8 mouse cellular contexts compared by ENCODE assay signal in the genomic region with DNA sequence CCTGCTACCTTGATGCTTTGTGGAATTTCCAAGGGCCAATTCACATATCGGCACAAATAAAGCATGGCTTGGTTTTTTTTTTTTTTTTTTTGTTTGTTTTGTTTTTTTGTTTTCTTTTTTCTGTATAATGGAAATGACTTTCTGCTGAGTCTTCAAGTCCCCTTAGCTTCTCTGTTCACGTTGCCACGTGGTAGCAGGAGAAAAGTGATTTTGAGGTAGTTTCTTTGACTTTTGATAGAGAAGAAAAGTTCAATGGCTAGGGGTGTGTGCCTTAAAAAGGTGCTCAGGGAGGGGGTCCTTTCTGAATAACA.
DNase-seq lines count a peak whose midpoint lies in the region; ATAC-seq and TF ChIP-seq lines count a peak whose summit lies in the region.

No protein-coding gene starts in this region.

- 31% methylated on average over 3 of the region's 3 CpGs for WGBS in embryonic facial prominence, embryonic 15.5 days
- 12% methylated on average over 3 of the region's 3 CpGs for WGBS in limb, embryonic 10.5 days
- WGBS in neural tube, embryonic 14.5 days = 7% methylated on average over 3 of the region's 3 CpGs

- H3K36me3 ChIP-seq in embryonic facial prominence, embryonic 15.5 days = no peaks in the 10 kb centered on the region
- no peaks in the 10 kb centered on the region for H3K36me3 ChIP-seq in limb, embryonic 10.5 days
- H3K36me3 ChIP-seq in neural tube, embryonic 14.5 days (ENCODE audit: control insufficient read depth, insufficient read depth, low read length) = no peaks in the 10 kb centered on the region

- no peak for ATAC-seq in embryonic facial prominence, embryonic 15.5 days (ENCODE audit: insufficient number of reproducible peaks, low FRiP score, low TSS enrichment, low read depth)
- no peak for ATAC-seq in neural tube, embryonic 14.5 days (ENCODE audit: low read depth)

- H3K4me1 ChIP-seq in embryonic facial prominence, embryonic 15.5 days = 0 out of 2 replicates have a peak, but pooled peaks cover 3% of the 10 kb centered on the region
- peaks cover 36% of the 10 kb centered on the region for H3K4me1 ChIP-seq in limb, embryonic 10.5 days
- 0 out of 2 replicates have a peak, but pooled peaks cover 4% of the 10 kb centered on the region for H3K4me1 ChIP-seq in neural tube, embryonic 14.5 days (ENCODE audit: control insufficient read depth, insufficient read depth, low read length)

- TF ChIP-seq CTCF in layer of hippocampus, adult 2 months (conservative IDR thresholded peaks at IDR 0.05) = no peak

- H3K27ac ChIP-seq in layer of hippocampus, adult 2 months = 0 out of 2 replicates have a peak overlapping the region, but pooled peaks have one; percentile 81
- H3K27ac ChIP-seq in embryonic facial prominence, embryonic 15.5 days (replicated peaks) = no peak overlapping the region
- H3K27ac ChIP-seq in limb, embryonic 10.5 days = peak overlapping the region; percentile 89
- no peak overlapping the region for H3K27ac ChIP-seq in neural tube, embryonic 14.5 days (ENCODE audit: low read depth, low read length)

- peak overlapping the region; percentile 63 for H3K4me3 ChIP-seq in layer of hippocampus, adult 2 months
- H3K4me3 ChIP-seq in embryonic facial prominence, embryonic 15.5 days (replicated peaks) = peak overlapping the region; percentile 52
- peak overlapping the region; percentile 62 for H3K4me3 ChIP-seq in limb, embryonic 10.5 days
- no peak overlapping the region for H3K4me3 ChIP-seq in neural tube, embryonic 14.5 days (ENCODE audit: low read depth, low read length)

- no peaks in the 10 kb centered on the region for H3K9me3 ChIP-seq in embryonic facial prominence, embryonic 15.5 days (replicated peaks)
- no peaks in the 10 kb centered on the region for H3K9me3 ChIP-seq in limb, embryonic 10.5 days (replicated peaks)
- no peaks in the 10 kb centered on the region for H3K9me3 ChIP-seq in neural tube, embryonic 14.5 days (ENCODE audit: control insufficient read depth, low read length)

- H3K4me2 ChIP-seq in embryonic facial prominence, embryonic 15.5 days (replicated peaks) = peak overlapping the region; percentile 81
- peak overlapping the region; percentile 60 for H3K4me2 ChIP-seq in neural tube, embryonic 14.5 days (ENCODE audit: low read depth, low read length)

- no peak overlapping the region for H3K9ac ChIP-seq in embryonic facial prominence, embryonic 15.5 days
- no peak overlapping the region for H3K9ac ChIP-seq in neural tube, embryonic 14.5 days (replicated peaks; ENCODE audit: low read depth, low read length)

- no peak for DNase-seq in layer of hippocampus, adult 2 months (ENCODE audit: low spot score in 2 of 2)
- DNase-seq in layer of hippocampus, adult 8-10 months (ENCODE audit: low spot score in 2 of 2) = no peak
- no peak for DNase-seq in limb, embryonic 10.5 days (ENCODE audit: low spot score)
- no peak for DNase-seq in cerebellum, adult 11 months
- no peak for DNase-seq in spleen, postnatal 36 days (ENCODE audit: low spot score in 2 of 2)
- no peak for DNase-seq in gastrocnemius, adult 18-20 months (ENCODE audit: low spot score)

- H3K27me3 ChIP-seq in embryonic facial prominence, embryonic 15.5 days = no peaks in the 10 kb centered on the region
- no peaks in the 10 kb centered on the region for H3K27me3 ChIP-seq in limb, embryonic 10.5 days (ENCODE audit: low read depth, poor library complexity, severe bottlenecking)
- no peaks in the 10 kb centered on the region for H3K27me3 ChIP-seq in neural tube, embryonic 14.5 days (ENCODE audit: control insufficient read depth, insufficient read depth, low read length)

Comparison
In these comparisons a context has a peak if more than half of its experiments do, and no peak if none do; other contexts are left out.
1. H3K27ac ChIP-seq: peak in layer of hippocampus, adult 2 months (single experiment) and limb, embryonic 10.5 days (single experiment); none in embryonic facial prominence, embryonic 15.5 days (single experiment) and neural tube, embryonic 14.5 days (single experiment).